Mouse (Mus musculus) liver, adult 2 months (tissue): ENCODE measurements around the gene Gm5134.

Experiments used
- CTCF ChIP-seq: fragments of 200-500 bp; IDR thresholded peaks from 2 replicates; pipeline ENCODE4 v1.5.1; 2011; ENCODE audit warnings: low read depth, low read length, control low read depth
- POLR2A ChIP-seq: fragments of 200-500 bp; IDR thresholded peaks from 2 replicates; pipeline ENCODE4 v1.6.1; 2011; ENCODE audit warnings: low read length, control low read depth; ENCODE audit not compliant: insufficient read depth; ENCODE audit errors: extremely low read depth

GRCm38 (mm10) chr10:76025470-76026190 is 71.3 kb downstream of the Gm5134 start:
- TF ChIP-seq POLR2A (no peak), CTCF (no peak)
